Mouse (Mus musculus): ENCODE measurements at regions not wholly inside any gene's neighbourhood (a gene's known extent, or its start where the extent isn't known, plus 50 kb on each side); places are given as distances from the start of the nearest gene placed in this dataset.
"Not testable (repeated sequence)": the region's sequence is repeated elsewhere in the genome, so short reads cannot be mapped to it uniquely, and the experiment has no call there.

- intact Hi-C loops (cut with DNase I) = no loop called here
- no peak for DNase-seq (ENCODE audit: low spot score in 2 of 2)
Measured at GRCm38 (mm10) chr10:30470831-30471230, 129.7 kb downstream of the Trmt11 start.

DNA sequence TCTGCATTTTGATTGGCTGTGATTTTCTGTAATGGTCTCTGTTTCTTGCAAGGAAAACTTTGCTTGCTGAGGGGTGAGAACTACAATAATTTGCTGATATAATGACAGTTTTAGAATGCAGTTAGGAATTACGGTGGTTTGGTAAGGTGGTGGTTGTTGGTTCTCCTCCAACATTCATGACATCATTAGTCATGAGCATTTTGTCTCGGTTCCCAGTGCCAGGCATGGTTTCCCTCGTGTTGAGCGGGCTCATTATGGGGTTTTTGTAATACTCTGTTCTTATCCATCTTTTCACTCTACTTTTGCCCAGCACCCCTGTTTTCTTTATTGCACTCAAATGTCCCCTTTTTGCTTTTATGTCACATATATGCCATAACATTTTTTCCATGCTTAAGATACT is 149.9 kb downstream of the Trmt11 start:
- intact Hi-C loops (cut with DNase I) = no loop called here
- DNase-seq (ENCODE audit: low spot score in 2 of 2) = no peak

- DNase-seq (ENCODE audit: low spot score in 2 of 2) = no peak
- intact Hi-C loops (cut with DNase I) = no loop called here
Measured at GRCm38 (mm10) chr10:30447057-30447456, 153.5 kb downstream of the Trmt11 start.

- intact Hi-C loops (cut with DNase I) = no loop called here
- DNase-seq (ENCODE audit: low spot score in 2 of 2) = peak; percentile 4 to 63
Measured at GRCm38 (mm10) chr10:30446572-30446971, 154.0 kb downstream of the Trmt11 start.

DNA sequence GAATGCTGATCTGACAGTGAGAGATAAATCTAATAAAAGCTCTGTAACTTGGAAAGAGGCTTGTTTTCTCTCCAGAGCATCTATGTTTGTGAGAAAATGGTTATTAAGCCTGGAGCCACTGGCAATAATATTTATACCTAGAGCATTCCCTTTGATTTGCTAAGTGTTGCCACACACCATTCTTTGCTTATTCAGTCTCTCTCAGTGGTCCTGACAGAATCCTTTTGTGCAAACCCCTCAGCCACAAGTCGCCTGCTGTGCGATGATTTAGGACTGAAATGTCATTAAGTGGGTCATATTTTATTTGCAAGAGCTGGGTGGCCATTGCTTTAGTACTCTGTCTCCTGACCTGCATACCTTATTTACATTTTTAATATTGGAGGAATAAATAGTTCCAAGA is 160.7 kb downstream of the Trmt11 start:
- DNase-seq (ENCODE audit: low spot score in 2 of 2) = no peak
- intact Hi-C loops (cut with DNase I) = no loop called here

DNA sequence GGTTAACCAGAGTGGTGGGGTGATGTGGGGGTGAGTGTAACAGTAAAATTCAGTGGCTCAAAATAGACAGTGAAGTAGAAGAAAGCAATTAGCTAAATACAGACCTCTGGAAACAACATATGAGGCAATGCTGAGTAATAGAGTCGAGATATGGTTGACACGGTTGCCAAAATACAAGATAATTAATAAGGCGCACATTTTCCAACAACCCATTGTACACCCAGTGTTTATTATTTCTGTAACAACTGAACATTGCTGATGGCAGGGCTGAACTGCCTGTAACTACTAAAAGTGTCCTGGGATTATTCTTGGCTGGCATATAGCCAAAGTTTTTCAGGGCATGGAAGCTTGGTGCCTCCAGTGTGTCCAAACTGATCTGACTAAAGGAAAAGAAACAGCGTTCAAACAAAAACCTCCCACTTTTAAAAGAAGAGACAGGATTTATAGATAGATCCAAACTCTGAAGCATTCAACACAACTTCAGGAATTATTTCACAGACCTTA is 174.1 kb downstream of the Trmt11 start:
- DNase-seq (ENCODE audit: low spot score in 2 of 2) = no peak

DNA sequence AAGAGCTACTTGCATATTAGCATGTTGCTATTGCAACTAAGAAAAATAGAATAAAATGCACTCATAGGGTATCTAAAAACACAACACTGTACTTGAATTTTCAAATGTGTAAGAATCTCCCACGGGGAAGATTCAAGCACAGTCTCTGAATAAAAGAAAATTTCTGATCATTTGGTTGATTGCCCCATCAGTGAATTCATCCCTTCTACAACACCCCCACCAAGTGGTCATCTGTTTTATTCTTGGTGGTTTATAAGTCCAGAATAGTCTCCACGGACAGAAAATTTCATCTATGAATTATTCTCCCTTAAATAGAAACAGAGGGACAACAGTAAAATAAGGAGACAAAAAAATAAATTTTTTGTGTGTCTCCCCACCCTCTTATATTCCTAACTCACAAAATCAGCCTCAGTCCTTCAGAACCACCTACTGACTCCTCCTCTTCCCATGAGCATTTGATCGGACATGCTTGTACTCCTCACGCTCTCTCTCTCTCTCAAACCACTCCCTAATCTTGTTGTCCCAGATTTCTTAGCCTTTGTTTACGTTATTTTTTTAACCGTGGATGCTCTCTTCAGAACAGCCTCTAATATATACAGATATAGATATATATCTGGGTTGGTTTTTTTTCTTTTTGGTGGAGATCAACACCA is 181.0 kb downstream of the Trmt11 start:
- peak; percentile 20 to 44 for DNase-seq (ENCODE audit: low spot score in 2 of 2)
- intact Hi-C loops (cut with DNase I) = loop anchor here (5.0 kb wide), 1 partner anchor 887 kb away; no protein-coding TSS in a partner anchor

More for the DNA sequence above, 174.1 kb downstream of the Trmt11 start:
- intact Hi-C loops (cut with DNase I) = no loop called here

DNA sequence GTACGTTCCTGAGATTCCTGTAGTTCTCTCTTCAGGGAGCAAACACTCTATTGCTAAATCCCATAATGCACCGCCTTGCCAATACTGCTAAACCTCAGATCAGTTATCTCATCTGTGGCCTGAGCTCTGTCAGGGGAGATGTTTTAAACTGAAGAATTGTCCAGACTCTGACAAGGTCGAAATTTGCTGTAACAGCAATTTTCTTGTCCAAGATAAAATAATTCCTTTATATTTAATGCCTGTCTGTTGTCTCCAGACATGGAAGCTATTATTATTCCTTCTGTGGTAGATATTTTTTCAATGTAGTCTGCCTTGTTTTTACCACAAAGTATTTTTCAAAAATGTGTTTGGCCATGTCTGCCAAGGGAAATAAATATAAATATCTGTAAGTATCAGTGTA is 184.2 kb downstream of the Trmt11 start:
- DNase-seq (ENCODE audit: low spot score in 2 of 2) = no peak
- intact Hi-C loops (cut with DNase I) = loop anchor here (5.0 kb wide), 1 partner anchor 884 kb away; no protein-coding TSS in a partner anchor

GRCm38 (mm10) chr10:30411736-30412135 is 188.8 kb downstream of the Trmt11 start:
- intact Hi-C loops (cut with DNase I) = no loop called here
- no peak for DNase-seq (ENCODE audit: low spot score in 2 of 2)

DNA sequence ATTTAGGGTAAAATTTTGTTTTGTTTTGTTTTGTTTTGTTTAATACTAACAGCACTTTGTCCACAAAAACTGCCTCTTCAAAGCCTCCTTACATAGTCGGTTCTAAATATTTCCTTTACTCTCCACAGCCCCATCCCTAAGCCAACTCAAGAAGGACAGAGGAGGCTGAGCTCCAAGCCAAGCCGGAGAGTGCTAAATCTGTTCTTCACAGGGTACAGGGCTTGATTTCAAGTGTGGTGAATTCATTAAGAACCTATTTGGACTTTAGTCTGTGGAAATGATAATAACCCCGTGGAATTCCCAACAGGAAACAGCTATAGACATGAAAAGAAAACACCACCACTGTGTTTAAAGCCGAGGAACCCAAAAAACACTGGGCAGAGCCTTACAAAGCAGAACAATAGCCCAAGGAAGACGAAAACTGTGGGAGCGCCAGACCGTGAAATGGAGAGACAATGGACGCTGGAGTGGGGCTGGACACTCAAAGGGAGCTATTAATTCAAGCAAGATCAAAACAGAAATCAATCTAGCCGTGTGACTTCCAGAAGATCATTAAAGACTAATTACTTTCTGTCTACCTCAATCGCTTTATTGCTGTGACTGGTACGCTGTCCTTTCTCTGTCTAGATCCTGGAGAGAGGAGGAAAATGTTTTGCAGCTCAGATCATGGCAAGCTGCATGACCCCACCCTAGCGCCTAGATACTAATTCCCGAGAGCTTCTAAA is 194.7 kb downstream of the Trmt11 start:
- DNase-seq (ENCODE audit: low spot score in 2 of 2) = no peak

GRCm38 (mm10) chr10:30370542-30370941 is 170.2 kb upstream of the Cenpw start:
- intact Hi-C loops (cut with DNase I) = no loop called here
- DNase-seq (ENCODE audit: low spot score in 2 of 2) = no peak

More for the DNA sequence above, 194.7 kb downstream of the Trmt11 start:
- intact Hi-C loops (cut with DNase I) = no loop called here

- intact Hi-C loops (cut with DNase I); DNase-seq (ENCODE audit: low spot score in 2 of 2): not testable (repeated sequence)
Measured at GRCm38 (mm10) chr10:30360811-30361210, 160.5 kb upstream of the Cenpw start.

DNA sequence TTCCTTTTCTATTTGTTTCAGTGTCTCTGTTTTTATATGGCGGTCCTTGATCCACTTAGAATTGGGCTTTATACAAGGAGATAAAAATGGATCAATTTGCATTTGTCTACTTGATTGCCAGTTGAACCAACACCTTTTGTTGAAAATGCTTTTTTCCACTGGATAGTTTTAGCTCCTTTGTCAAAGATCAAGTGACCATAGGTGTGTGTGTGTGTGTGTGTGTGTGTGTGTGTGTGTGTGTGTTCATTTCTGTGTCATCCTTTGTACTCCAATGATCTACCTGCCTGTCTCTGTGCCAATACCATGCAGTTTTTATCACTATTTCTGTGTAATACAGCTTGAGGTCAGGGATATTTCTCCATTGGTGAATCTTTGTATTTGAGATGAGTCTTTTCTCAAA is 158.7 kb upstream of the Cenpw start:
- DNase-seq (ENCODE audit: low spot score in 2 of 2) = no peak
- intact Hi-C loops (cut with DNase I) = no loop called here

DNA sequence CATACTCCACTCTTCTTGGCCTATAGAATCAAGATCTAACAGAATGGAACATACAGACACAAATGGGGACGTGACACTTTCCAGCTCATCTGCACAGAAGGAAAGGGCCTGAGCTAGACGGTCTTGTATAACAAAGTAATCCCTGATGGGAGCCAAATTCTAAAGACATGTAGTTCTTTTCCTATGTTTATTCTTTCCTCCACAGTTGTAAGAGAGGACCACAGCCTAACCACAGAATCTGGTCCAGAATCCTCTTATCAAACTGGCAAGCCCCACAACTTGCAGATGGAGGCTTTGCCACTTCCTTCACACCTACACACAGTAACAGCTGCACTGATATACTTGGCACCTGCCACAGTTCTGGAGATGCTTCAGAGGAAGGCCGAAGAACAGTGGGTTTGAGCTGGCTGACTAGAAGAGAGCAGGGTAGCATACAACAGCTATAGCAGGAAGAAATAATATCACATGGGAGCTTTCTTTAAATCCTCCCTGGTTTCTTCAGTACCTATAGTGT is 142.7 kb upstream of the Cenpw start:
- DNase-seq (ENCODE audit: low spot score in 2 of 2) = peak; percentile 25 to 37

GRCm38 (mm10) chr10:30328334-30329014 is 128.1 kb upstream of the Cenpw start:
- no peak for DNase-seq (ENCODE audit: low spot score in 2 of 2)
- intact Hi-C loops (cut with DNase I) = no loop called here

More for the DNA sequence above, 142.7 kb upstream of the Cenpw start:
- intact Hi-C loops (cut with DNase I) = no loop called here

DNA sequence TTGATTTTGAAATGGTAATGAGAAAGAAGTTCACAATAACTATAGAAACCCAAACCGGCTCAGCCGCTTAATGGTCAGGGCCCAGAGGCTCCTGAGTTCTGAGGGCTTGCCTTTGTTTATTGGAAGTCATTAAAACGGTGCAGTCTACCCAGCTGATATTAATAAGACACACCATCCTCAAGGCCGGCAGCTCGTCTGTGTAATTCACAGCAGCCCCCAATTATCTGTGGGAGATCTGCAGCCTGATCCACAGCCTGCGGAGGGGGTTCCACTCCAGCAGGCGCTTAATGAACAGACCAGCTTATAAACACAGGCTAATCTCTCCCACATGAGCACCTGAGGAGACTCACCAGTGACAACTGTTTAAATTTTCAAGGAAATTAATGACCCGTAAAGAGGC is 127.5 kb upstream of the Cenpw start:
- intact Hi-C loops (cut with DNase I) = no loop called here
- no peak for DNase-seq (ENCODE audit: low spot score in 2 of 2)

GRCm38 (mm10) chr10:30326861-30327260 is 126.5 kb upstream of the Cenpw start:
- intact Hi-C loops (cut with DNase I) = no loop called here

GRCm38 (mm10) chr10:30295871-30296270 is 95.5 kb upstream of the Cenpw start:
- intact Hi-C loops (cut with DNase I) = not testable (repeated sequence)

More at GRCm38 (mm10) chr10:30326861-30327260, 126.5 kb upstream of the Cenpw start:
- no peak for DNase-seq (ENCODE audit: low spot score in 2 of 2)

GRCm38 (mm10) chr10:30281666-30282065 is 81.3 kb upstream of the Cenpw start:
- intact Hi-C loops (cut with DNase I) = no loop called here
- no peak for DNase-seq (ENCODE audit: low spot score in 2 of 2)

More at GRCm38 (mm10) chr10:30295871-30296270, 95.5 kb upstream of the Cenpw start:
- DNase-seq (ENCODE audit: low spot score in 2 of 2) = not testable (repeated sequence)

DNA sequence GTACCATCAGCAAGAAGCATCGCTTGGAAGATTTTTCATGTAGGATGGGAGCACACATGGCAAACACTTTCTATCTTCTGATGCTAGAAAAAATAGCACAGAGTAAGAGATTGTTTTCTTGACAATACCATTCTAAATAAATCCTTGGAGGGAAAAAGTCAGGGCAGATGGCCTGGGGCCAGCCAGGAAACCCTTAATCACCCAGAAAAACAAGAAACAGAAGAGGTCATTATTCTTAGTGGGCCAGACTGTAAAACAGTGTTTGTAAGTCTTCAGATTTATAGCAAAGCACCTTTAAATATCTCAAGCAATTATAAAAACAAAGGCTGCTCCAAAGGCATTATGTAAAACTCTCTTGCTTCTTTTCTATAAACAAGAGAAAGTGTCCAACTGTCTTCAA is 80.1 kb upstream of the Cenpw start:
- intact Hi-C loops (cut with DNase I) = no loop called here
- no peak for DNase-seq (ENCODE audit: low spot score in 2 of 2)
